Mouse (Mus musculus): ENCODE data around the gene Prr5l.

GRCm38 (mm10) chr2:101762955-101763386, 119.9 kb downstream of the Prr5l start:
- TF ChIP-seq CTCF (IDR thresholded peaks at IDR 0.05) (no peak), EP300 (IDR thresholded peaks at IDR 0.05) (no peak)
